Mouse (Mus musculus): ENCODE measurements at regions not wholly inside any gene's neighbourhood (a gene's known extent, or its start where the extent isn't known, plus 50 kb on each side); places are given as distances from the start of the nearest gene placed in this dataset.
"Not testable (repeated sequence)": the region's sequence is repeated elsewhere in the genome, so short reads cannot be mapped to it uniquely, and the experiment has no call there.

DNA sequence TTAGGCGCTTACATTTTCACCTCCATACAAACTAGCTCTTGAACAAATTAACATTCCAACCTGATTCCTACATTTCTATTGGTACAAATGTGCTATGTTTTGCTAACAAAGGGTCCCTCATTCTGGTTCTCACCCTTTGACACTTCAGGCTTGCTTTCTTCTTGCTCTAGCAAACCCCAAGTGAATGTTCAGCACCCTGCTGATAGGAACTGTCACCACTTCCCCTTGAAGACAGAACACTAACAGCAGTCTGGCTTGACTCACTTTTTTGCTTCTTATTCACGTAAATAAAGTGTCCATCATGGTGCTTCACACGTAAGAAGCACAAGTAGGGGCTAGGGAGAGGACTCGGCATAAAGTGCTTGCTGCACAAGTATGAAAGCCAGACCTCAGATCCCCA, 180.0 kb upstream of the Rgma start:
- DNase-seq (ENCODE audit: low spot score), result no peak

DNA sequence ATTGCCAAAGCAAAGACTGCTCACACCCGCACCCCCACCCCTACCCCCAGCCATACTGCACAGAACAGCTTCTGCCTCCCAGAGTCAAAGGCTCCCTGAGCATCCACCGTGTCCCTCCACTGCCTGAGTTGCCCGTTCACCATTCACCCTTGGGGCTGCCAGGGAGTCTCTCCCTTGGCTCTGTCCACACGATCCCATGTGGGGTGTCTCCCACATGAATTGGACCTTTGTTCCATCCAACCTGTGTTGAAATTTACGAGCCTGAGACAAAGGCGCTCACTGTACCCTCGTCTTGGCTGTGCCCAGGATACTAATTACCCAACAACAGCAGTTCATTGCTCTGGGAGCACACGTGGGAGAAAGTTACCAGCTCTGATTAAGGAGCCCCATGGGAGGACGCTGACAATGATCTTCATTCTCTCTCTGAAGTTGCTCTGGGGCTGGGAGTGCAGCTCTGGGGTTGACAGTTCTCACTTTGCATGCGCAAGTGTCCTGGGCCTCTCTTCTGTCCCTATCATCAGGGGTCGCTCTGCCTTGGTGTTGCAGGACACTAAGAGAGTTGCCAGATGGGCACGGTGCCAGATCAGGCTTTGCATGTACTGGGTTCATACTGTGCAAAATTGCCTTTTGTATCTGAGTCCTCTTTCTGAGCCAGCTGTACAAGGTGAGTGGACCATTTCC, 178.3 kb upstream of the Rgma start:
- DNase-seq (ENCODE audit: low spot score), result no peak

DNA sequence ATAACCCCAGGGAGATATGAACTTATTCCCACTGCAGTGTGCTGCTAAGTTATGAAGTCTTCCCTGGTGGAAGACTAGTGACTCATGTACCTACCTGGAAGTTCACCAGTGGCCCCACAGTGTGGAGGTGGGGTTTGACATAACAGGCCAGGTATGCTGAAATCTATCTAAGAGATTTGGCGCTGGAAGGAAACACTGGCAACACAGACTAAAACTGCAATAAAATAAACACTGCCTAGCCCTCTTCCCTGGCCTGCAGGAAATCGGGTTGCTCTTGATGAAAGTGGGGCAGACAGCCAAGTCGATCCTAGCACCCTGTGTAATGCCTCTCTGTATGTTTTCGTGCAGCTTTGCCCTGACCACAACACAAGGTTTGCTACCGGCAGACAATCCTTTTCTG, 177.2 kb upstream of the Rgma start:
- DNase-seq (ENCODE audit: low spot score), result no peak

DNA sequence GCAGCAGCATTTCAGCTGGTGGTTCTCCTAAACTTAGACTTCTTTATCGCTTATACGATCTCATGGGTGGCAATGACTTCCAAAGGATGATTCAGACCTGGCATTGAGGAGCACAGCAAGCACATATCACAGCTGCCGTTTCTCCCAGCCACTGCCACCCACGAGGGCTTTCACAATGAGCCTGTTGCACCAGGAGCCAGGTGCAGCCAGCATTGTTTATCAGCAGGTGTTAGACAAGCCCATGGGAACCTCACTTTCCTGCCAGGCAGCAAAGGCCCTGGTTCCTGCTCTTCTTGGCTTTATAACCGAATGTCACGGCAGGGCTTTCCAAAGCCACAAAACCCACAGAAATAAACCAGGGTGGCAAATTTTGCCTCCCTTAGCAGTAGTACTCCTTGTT, 175.3 kb upstream of the Rgma start:
- DNase-seq (ENCODE audit: low spot score), result no peak

DNA sequence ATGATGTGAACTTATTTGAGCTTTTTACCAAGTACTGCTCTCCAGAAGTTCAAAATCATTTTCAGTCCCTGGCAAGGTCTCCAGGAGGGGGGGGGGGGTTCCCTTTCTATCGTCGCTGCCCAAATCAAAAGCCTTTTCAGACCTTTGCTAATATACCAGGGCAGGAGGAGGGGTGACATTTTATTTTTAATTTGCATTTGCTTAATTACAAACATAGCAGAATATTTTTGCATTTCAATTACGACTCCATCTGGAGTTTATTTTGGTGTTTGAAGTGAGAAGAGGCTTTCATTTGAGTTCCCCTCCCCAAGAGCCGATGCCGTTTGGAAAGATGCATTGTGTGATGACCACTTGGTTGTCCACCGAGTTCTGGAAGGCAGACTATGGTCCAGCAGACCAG, 174.0 kb upstream of the Rgma start:
- DNase-seq (ENCODE audit: low spot score), result no peak

- no peak for DNase-seq (ENCODE audit: low spot score)
Measured at GRCm38 (mm10) chr7:73206922-73207811, 168.1 kb upstream of the Rgma start.

GRCm38 (mm10) chr7:73208479-73208816, 166.9 kb upstream of the Rgma start:
- DNase-seq (ENCODE audit: low spot score), result no peak

- DNase-seq (ENCODE audit: low spot score), result no peak
Measured at GRCm38 (mm10) chr7:73208817-73209602, 166.3 kb upstream of the Rgma start.

- DNase-seq (ENCODE audit: low spot score), result no peak
Measured at GRCm38 (mm10) chr7:73210078-73210477, 165.2 kb upstream of the Rgma start.

DNA sequence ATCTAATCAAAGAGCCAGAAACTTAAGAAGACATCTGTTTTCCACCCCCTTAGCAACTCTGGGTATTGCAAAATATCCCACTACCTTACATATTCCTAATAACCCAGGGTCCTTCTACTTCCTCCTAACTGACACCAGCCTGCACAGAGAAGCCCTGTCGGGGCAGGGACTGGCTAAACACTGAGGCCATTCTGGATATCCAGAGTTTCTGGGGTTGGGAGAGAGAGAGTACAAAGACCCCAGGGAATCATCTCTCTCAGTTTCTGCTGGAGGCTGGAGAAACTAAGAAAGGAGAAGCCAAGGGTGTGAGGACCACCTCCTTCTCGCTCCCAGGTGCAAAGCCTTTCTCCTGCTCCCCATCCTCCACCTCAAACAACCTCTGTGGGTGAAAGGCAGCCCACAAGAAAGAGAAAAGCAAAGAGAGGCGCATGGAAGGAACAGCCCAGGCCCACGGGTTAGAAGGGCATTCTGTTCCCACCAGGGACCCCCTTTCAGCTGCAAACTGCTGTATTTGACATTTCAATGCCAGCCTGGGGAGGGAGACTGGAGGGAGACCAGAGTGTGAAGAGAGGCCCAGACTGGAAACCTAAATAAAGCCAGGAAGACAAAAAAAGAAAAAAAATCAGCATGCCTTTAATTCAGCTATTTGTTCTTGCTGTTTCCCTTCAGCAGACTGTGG, 152.9 kb upstream of the Rgma start:
- no peak for DNase-seq (ENCODE audit: low spot score)

DNA sequence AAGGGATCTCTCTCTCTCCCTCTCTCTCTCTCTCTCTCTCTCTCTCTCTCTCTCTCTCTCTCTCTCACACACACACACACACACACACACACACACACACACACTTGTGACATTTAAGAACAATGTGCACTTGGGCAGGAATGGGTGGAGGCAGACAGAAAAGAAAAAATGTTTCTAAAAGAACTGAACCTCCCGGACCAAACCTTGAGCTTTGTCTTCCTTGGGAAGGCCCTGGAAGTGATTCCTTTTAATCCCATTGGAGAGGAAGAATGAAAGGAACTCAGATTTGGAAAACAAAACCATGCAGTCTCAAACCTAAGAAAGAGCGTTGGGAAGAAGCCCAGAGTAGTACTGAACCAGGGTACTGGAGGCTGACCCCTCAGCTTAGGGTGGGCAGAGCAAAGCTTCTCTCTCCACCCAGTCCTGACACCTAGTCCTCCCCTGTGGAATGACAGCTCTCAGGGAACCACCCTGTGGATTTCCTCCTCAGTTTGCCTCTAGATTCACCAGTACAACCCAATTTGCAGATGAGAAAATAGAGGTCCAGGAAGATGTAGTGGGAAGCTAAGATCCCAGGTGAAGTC, 152.3 kb upstream of the Rgma start:
- no peak for DNase-seq (ENCODE audit: low spot score)

DNA sequence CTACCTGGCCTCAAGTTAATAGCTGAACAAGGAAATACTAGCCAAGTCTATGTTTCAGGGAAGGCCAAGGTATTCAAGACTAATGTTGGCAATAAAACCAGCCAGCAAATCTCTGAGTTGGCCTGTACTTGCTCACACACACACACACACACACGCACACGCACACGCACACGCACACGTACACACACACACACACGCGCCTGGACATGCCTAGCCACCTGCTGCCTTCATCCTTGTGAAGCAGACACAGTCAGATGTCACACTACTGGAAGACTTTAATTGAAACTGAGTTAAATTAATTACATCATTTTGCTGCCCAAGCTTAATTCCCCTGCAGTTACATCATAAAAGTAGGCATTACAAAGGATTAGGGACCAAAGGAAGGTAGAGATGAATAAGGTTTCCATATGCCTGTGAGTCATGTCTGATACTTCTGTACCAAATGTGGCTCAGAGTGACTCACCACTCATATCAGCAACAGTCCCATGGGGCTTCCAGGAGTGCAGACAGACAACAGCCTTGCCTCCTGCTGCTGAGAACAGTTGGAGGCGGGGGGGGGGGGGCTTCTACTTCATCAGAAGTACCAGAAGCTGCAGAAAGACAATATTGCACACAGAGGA, 141.7 kb upstream of the Rgma start:
- DNase-seq (ENCODE audit: low spot score), result no peak

- no peak for DNase-seq (ENCODE audit: low spot score)
Measured at GRCm38 (mm10) chr7:73238486-73238885, 136.8 kb upstream of the Rgma start.

GRCm38 (mm10) chr7:73243591-73244355, 131.5 kb upstream of the Rgma start:
- peak; percentile 53 for DNase-seq (ENCODE audit: low spot score)

GRCm38 (mm10) chr7:73245431-73245830, 129.9 kb upstream of the Rgma start:
- peak; percentile 72 for DNase-seq (ENCODE audit: low spot score)

GRCm38 (mm10) chr7:73250593-73250992, 124.7 kb upstream of the Rgma start:
- DNase-seq (ENCODE audit: low spot score), result no peak

- DNase-seq (ENCODE audit: low spot score), result no peak
Measured at GRCm38 (mm10) chr7:73251187-73251740, 124.0 kb upstream of the Rgma start.

GRCm38 (mm10) chr7:73254972-73255371, 120.3 kb upstream of the Rgma start:
- DNase-seq (ENCODE audit: low spot score), result not testable (repeated sequence)

DNA sequence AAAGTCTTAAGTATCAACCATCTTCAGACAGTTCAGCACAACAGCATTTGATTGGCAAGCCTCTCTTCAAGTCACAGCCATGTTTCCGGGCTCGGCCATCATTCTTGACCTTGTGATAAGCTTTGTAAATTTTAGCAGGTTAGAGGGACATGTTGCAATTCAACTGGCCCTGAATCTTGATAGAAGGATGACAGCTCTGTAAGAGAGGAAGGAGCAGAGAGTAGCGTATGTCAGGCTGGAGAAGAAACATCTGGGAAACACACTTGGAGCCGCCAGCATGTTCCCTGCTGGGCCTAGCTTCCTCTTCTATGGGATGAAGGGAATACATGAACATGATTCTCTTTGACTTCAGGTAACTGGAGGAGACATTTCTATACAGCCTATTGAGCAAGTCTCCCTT, 115.2 kb upstream of the Rgma start:
- no peak for DNase-seq (ENCODE audit: low spot score)

DNA sequence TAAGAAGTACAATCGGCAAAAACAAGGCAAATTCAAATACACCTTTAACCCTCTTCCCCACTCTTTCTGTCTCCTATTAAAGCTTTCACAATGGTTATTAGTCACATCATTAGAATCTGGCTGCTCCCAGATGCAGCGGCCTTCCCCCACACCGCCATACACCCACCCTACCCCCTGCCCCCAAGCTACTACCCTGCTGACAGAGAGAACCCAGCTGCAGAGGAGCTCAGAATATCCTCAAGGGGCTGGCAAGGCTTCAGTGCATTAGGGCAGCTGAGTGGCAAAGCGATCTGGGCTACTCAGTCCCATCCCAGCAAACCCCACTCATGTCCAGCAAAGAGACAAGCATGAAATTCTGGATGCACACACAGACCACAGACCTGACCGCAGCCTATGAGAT, 113.6 kb upstream of the Rgma start:
- DNase-seq (ENCODE audit: low spot score), result no peak

All from heart, adult 8-10 months (tissue).